Mouse (Mus musculus) megakaryocyte, embryonic 14.5 days (primary cell): ENCODE data around the gene Fam166a.

Source experiments
- FLI1 ChIP-seq: IDR thresholded peaks from 2 replicates; pipeline ENCODE4 v1.6.1; 2012; ENCODE audit warnings: low read length, inconsistent platforms, mixed read lengths
- GATA1 ChIP-seq: IDR thresholded peaks from 3 replicates; pipeline ENCODE4 v1.6.1; 2012; ENCODE audit warnings: mixed read lengths, low read length, inconsistent platforms, borderline replicate concordance

DNA sequence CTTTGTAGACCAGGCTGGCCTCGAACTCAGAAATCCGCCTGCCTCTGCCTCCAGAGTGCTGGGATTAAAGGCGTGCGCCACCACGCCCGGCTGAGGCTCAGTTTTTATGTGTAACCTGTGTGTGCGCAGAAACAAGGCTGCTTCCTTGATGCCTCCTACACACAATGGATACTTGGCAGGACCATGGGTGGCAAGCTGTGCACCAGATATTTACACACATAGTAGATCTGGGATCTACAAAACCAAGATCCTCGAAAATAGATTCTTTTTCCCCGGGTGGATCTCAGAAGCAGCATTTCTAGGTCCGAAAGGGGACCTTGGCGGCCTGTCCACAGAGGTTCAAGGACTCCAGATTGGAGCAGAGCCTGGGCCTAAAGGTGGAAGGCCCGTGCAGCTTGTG, 43.3 kb downstream of the Fam166a start:
- no peak for TF ChIP-seq FLI1
- TF ChIP-seq GATA1 = no peak
